Mouse (Mus musculus): Measurements from ENCODE around the gene Tmem109. TPM values are rescaled to one million over a fixed set of nuclear protein-coding genes. Genes with fewer than 3 reads are reported as not detected.

Tmem109 gene
- polyA plus RNA-seq, 1 experiment from 2014 or later = 108 TPM

DNA sequence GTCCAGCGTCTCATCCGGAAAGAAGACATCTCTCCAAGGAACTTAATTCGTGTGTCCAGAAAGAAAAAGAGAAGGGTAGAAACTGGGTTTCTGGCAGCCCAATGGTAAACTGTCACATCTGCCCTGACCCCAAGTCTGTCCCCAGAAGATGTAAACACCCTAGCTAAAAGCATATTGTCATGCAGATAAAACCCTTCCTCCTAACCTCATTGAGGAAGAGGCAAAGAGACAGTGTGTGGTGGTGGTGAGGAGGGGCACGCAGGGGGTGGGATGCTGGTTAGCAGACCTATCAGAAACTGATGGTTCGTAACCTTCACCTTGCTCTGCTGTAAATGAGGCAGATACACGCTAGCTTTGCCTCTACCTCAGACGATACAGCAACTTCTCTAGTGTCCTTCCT lies 60.5 kb downstream of the Tmem109 start:
- H3K4me2 ChIP-seq (ENCODE audit: low read depth, low read length) = no peak overlapping the region
- H3K4me1 ChIP-seq (ENCODE audit: control insufficient read depth, insufficient read depth, low read length) = no peaks in the 10 kb centered on the region
- no peaks in the 10 kb centered on the region for H3K36me3 ChIP-seq (ENCODE audit: control insufficient read depth, insufficient read depth)
- WGBS = 62% methylated on average over 7 of the region's 7 CpGs
- H3K9me3 ChIP-seq (replicated peaks; ENCODE audit: control insufficient read depth, low read length) = no peaks in the 10 kb centered on the region
- H3K27me3 ChIP-seq (ENCODE audit: control insufficient read depth, insufficient read depth, low read length) = no peaks in the 10 kb centered on the region
- no peak for ATAC-seq (replicated peaks; ENCODE audit: extremely low read depth, insufficient read depth, low FRiP score)
- no peak overlapping the region for H3K27ac ChIP-seq (ENCODE audit: low read length)
- no peak overlapping the region for H3K4me3 ChIP-seq (ENCODE audit: low read length)
- H3K9ac ChIP-seq (ENCODE audit: low read length) = no peak overlapping the region

Other genes with a start within 250 kb of the Tmem109 start
- 1.7 and 2.1 TPM in 2 replicates for gene Vwce, start 247.8 kb downstream of the Tmem109 start, polyA plus RNA-seq (2015; fragmentation: Nextera tagmentation; extraction: Ambion mirVana)
- gene Pga5, start 203.9 kb downstream of the Tmem109 start, polyA plus RNA-seq (2015; fragmentation: Nextera tagmentation; extraction: Ambion mirVana) = not detected in 2 replicates
- gene Vps37c, start 193.3 kb downstream of the Tmem109 start, polyA plus RNA-seq (2015; fragmentation: Nextera tagmentation; extraction: Ambion mirVana) = 29.3 and 30.4 TPM in 2 replicates
- 1.6 and 3.0 TPM in 2 replicates for gene Cd5, start 143.0 kb downstream of the Tmem109 start, polyA plus RNA-seq (2015; fragmentation: Nextera tagmentation; extraction: Ambion mirVana)
- gene Cd6, start 51.9 kb downstream of the Tmem109 start, polyA plus RNA-seq (2015; fragmentation: Nextera tagmentation; extraction: Ambion mirVana) = 0.91 and 4.3 TPM in 2 replicates
- 0.42 and 0.92 TPM in 2 replicates for gene Slc15a3, start 42.3 kb downstream of the Tmem109 start, polyA plus RNA-seq (2015; fragmentation: Nextera tagmentation; extraction: Ambion mirVana)
- 36.7 and 47.0 TPM in 2 replicates for gene Tmem132a, start 12.1 kb downstream of the Tmem109 start, polyA plus RNA-seq (2015; fragmentation: Nextera tagmentation; extraction: Ambion mirVana)
- 35.9 and 37.7 TPM in 2 replicates for gene Prpf19, start 13.2 kb upstream of the Tmem109 start, polyA plus RNA-seq (2015; fragmentation: Nextera tagmentation; extraction: Ambion mirVana)
- 0.14 TPM in 1 of 2 replicates, not detected in the other for gene Zp1, start 38.6 kb upstream of the Tmem109 start, polyA plus RNA-seq (2015; fragmentation: Nextera tagmentation; extraction: Ambion mirVana)
- 0.11 and 0.24 TPM in 2 replicates for gene Ptgdr2, start 55.2 kb upstream of the Tmem109 start, polyA plus RNA-seq (2015; fragmentation: Nextera tagmentation; extraction: Ambion mirVana)
- gene Ccdc86, start 67.3 kb upstream of the Tmem109 start, polyA plus RNA-seq (2015; fragmentation: Nextera tagmentation; extraction: Ambion mirVana) = 17.7 and 18.2 TPM in 2 replicates
- gene Ms4a10, start 92.7 kb upstream of the Tmem109 start, polyA plus RNA-seq (2015; fragmentation: Nextera tagmentation; extraction: Ambion mirVana) = not detected in 2 replicates
- not detected in 2 replicates for gene Ms4a15, start 111.2 kb upstream of the Tmem109 start, polyA plus RNA-seq (2015; fragmentation: Nextera tagmentation; extraction: Ambion mirVana)
- gene Ms4a18, start 136.0 kb upstream of the Tmem109 start, polyA plus RNA-seq (2015; fragmentation: Nextera tagmentation; extraction: Ambion mirVana) = not detected in 2 replicates
- 0.22 and 0.30 TPM in 2 replicates for gene Ms4a8a, start 199.1 kb upstream of the Tmem109 start, polyA plus RNA-seq (2015; fragmentation: Nextera tagmentation; extraction: Ambion mirVana)
- gene 1700017D01Rik, start 248.9 kb upstream of the Tmem109 start, polyA plus RNA-seq (2015; fragmentation: Nextera tagmentation; extraction: Ambion mirVana) = not detected in 2 replicates